ENCODE assay signal across 16 mouse cellular contexts in the genomic region with DNA sequence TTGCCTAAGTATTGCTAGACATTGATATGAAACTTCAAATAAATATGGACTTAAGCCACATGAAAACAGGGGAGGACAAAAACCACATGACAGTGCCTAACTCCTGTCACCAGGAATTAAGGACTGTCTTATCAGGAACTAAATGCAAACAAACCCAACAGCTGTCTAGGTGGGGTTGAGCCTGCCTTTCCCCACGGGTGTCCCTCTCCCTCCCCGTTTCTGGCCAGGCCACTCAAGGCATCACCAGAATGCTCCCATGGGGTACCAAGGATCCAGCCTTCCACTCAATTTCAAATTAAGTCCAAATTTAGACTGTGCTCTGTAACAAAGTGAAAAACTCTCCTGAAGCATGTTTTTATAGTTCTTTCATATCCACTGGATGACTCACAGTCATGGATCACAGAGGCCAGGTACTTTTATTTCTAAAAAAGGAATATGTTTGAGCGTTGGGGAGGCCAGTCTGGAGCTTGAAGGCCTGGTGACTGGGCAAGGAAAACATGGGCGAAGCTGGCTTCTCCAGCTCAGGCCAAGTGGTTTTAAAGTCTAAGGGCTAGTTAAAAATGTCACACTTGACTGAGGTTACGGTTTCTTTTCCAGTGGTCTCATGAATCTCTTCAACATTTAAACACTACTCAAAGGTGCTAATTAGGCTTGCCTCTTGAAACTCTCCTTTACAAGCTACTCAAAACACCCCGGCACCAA. TPM values are rescaled to one million over a fixed set of nuclear protein-coding genes. Genes with fewer than 3 reads are reported as not detected.
DNase-seq lines count a peak whose midpoint lies in the region; ATAC-seq and TF ChIP-seq lines count a peak whose summit lies in the region.
"Had no signal": no experiment of that assay in that cellular context is flagged by ENCODE, and none has a peak within 500 bp of the region (broad histone marks: within the 10 kb centered on the region; RNA-seq: fewer than 3 reads in every experiment).

No protein-coding gene starts in this region.

- WGBS in kidney, adult 2 months: 37% methylated on average over 6 of the region's 6 CpGs
- 48% methylated on average over 6 of the region's 6 CpGs for WGBS in lung, embryonic 14.5 days
- WGBS in intestine, postnatal 0 days: 54% methylated on average over 6 of the region's 6 CpGs
- 49% methylated on average over 6 of the region's 6 CpGs for WGBS in stomach, embryonic 16.5 days

- DNase-seq in kidney, adult 2 months: peak; percentile 48
- DNase-seq in kidney, postnatal 4 days: no peak
- DNase-seq in lung, embryonic 14.5 days: no peak
- DNase-seq in lung, postnatal 14 days: no peak
- DNase-seq in left cerebral cortex, adult 8-10 months (ENCODE audit: low spot score in 2 of 2): no peak
- no peak for DNase-seq in retina, embryonic 14.5 days (ENCODE audit: low spot score)
- DNase-seq: cerebellum, adult 2 months; layer of hippocampus, postnatal 36 days; thymus, postnatal 4 days had no signal

- no peak for TF ChIP-seq CTCF in kidney, adult 2 months (conservative IDR thresholded peaks at IDR 0.05; ENCODE audit: insufficient read depth, insufficient read length, low read depth, low read length)
- TF ChIP-seq CTCF in lung, embryonic 14.5 days (IDR thresholded peaks at IDR 0.05; ENCODE audit: low read depth): no peak
- no peak for TF ChIP-seq CTCF in intestine, postnatal 0 days (IDR thresholded peaks at IDR 0.05; ENCODE audit: low read depth)

- no peak for TF ChIP-seq POLR2A in kidney, adult 2 months (IDR thresholded peaks at IDR 0.05; ENCODE audit: low read depth, low read length)

- peaks cover 35% of the 10 kb centered on the region for H3K4me1 ChIP-seq in kidney, adult 2 months (ENCODE audit: control insufficient read depth, insufficient read depth, low read length)
- peaks cover 14% of the 10 kb centered on the region for H3K4me1 ChIP-seq in lung, embryonic 14.5 days (ENCODE audit: insufficient read depth)
- H3K4me1 ChIP-seq in intestine, postnatal 0 days (replicated peaks; ENCODE audit: control insufficient read depth, insufficient read depth, low read length): peaks cover 8% of the 10 kb centered on the region; the same call in 1 of the 2 replicates
- peaks cover 37% of the 10 kb centered on the region for H3K4me1 ChIP-seq in stomach, embryonic 16.5 days (ENCODE audit: control insufficient read depth, insufficient read depth, low read length)

- no peaks in the 10 kb centered on the region for H3K27me3 ChIP-seq in kidney, adult 2 months (replicated peaks; ENCODE audit: control insufficient read depth, insufficient read depth, low read length)
- no peaks in the 10 kb centered on the region for H3K27me3 ChIP-seq in lung, embryonic 14.5 days (ENCODE audit: insufficient read depth, low read length)
- H3K27me3 ChIP-seq in intestine, postnatal 0 days (replicated peaks; ENCODE audit: control insufficient read depth, insufficient read depth, low read length): no peaks in the 10 kb centered on the region
- no peaks in the 10 kb centered on the region for H3K27me3 ChIP-seq in stomach, embryonic 16.5 days (ENCODE audit: control insufficient read depth, insufficient read depth, low read length)
- H3K27me3 ChIP-seq: CH12.LX; midbrain, embryonic 15.5 days; neural tube, embryonic 12.5 days had no signal

- H3K9ac ChIP-seq in lung, embryonic 14.5 days: no peak overlapping the region
- no peak overlapping the region for H3K9ac ChIP-seq in intestine, postnatal 0 days (ENCODE audit: low read depth, low read length)
- H3K9ac ChIP-seq in stomach, embryonic 16.5 days (ENCODE audit: low read length): no peak overlapping the region
- H3K9ac ChIP-seq: forebrain, embryonic 12.5 days; midbrain, embryonic 15.5 days; neural tube, embryonic 12.5 days had no signal

- no peaks in the 10 kb centered on the region for H3K9me3 ChIP-seq in lung, embryonic 14.5 days (ENCODE audit: low read depth, low read length)
- H3K9me3 ChIP-seq in intestine, postnatal 0 days (ENCODE audit: control insufficient read depth): no peaks in the 10 kb centered on the region
- H3K9me3 ChIP-seq in stomach, embryonic 16.5 days (replicated peaks; ENCODE audit: control insufficient read depth, low read length): no peaks in the 10 kb centered on the region
- H3K9me3 ChIP-seq: forebrain, embryonic 12.5 days; midbrain, embryonic 15.5 days; neural tube, embryonic 12.5 days had no signal

- H3K36me3 ChIP-seq in kidney, adult 2 months (ENCODE audit: control insufficient read depth, insufficient read depth, low read length): no peaks in the 10 kb centered on the region
- peaks cover 6% of the 10 kb centered on the region; the same call in 1 of the 2 replicates for H3K36me3 ChIP-seq in lung, embryonic 14.5 days (ENCODE audit: insufficient read depth)
- H3K36me3 ChIP-seq in intestine, postnatal 0 days (ENCODE audit: control insufficient read depth, insufficient read depth): no peaks in the 10 kb centered on the region
- H3K36me3 ChIP-seq in stomach, embryonic 16.5 days (ENCODE audit: control insufficient read depth, insufficient read depth, low read length): no peaks in the 10 kb centered on the region
- H3K36me3 ChIP-seq: midbrain, embryonic 15.5 days; neural tube, embryonic 12.5 days had no signal

- no peak for ATAC-seq in lung, embryonic 14.5 days (ENCODE audit: insufficient read depth)
- ATAC-seq in intestine, postnatal 0 days: no peak
- ATAC-seq in stomach, embryonic 16.5 days (ENCODE audit: insufficient read depth, low FRiP score): no peak; the same call in 1 of the 2 replicates
- ATAC-seq: midbrain, embryonic 15.5 days had no signal

- H3K4me2 ChIP-seq in lung, embryonic 14.5 days: no peak overlapping the region
- H3K4me2 ChIP-seq in intestine, postnatal 0 days (replicated peaks; ENCODE audit: low read depth): no peak overlapping the region
- H3K4me2 ChIP-seq in stomach, embryonic 16.5 days (ENCODE audit: low read depth, low read length): no peak overlapping the region
- H3K4me2 ChIP-seq: forebrain, embryonic 12.5 days; midbrain, embryonic 15.5 days; neural tube, embryonic 12.5 days had no signal

- no peak overlapping the region for H3K4me3 ChIP-seq in kidney, adult 2 months (ENCODE audit: insufficient read depth, low read depth, low read length)
- no peak overlapping the region for H3K4me3 ChIP-seq in lung, embryonic 14.5 days (ENCODE audit: low read depth, low read length)
- no peak overlapping the region for H3K4me3 ChIP-seq in intestine, postnatal 0 days (ENCODE audit: low read depth, low read length)
- H3K4me3 ChIP-seq in stomach, embryonic 16.5 days (replicated peaks; ENCODE audit: low read length): no peak overlapping the region
- H3K4me3 ChIP-seq: forebrain, embryonic 12.5 days; midbrain, embryonic 15.5 days; neural tube, embryonic 12.5 days had no signal

- H3K27ac ChIP-seq in kidney, adult 2 months (ENCODE audit: insufficient read depth, low read depth, low read length): peak overlapping the region; percentile 13; the same call in 1 of the 2 replicates
- 0 out of 2 replicates have a peak overlapping the region, but pooled peaks have one; percentile 26 for H3K27ac ChIP-seq in lung, embryonic 14.5 days (ENCODE audit: low read depth)
- H3K27ac ChIP-seq in intestine, postnatal 0 days (ENCODE audit: low read depth, low read length): peak overlapping the region; percentile 42
- H3K27ac ChIP-seq in stomach, embryonic 16.5 days (ENCODE audit: low read length): peak overlapping the region; percentile 72
- H3K27ac ChIP-seq: forebrain, embryonic 12.5 days; macrophage; midbrain, embryonic 15.5 days; neural tube, embryonic 12.5 days had no signal

RNA-seq across cellular contexts. Expression of a gene that starts 33.6 kb away (rescaled TPM):
- polyA plus RNA-seq in kidney, adult 2 months (2012; rRNA removed): 37.2 and 44.5 TPM in 2 replicates
- 28.9 and 32.0 TPM in 2 replicates for polyA plus RNA-seq in lung, embryonic 14.5 days (2014; fragmentation: Nextera tagmentation; extraction: Ambion mirVana)
- 10.0 and 11.8 TPM in 2 replicates for polyA plus RNA-seq in intestine, postnatal 0 days (2015; fragmentation: Nextera tagmentation; extraction: Ambion mirVana)
- 22.0 and 22.9 TPM in 2 replicates for polyA plus RNA-seq in stomach, embryonic 16.5 days (2015; fragmentation: Nextera tagmentation; extraction: Ambion mirVana)
- 100 to 1,000 TPM; 199 to 218 (median 207) TPM for total RNA-seq in left cerebral cortex, adult 8-10 months (2022)

Comparison
In these comparisons a context has a peak if more than half of its experiments do, and no peak if none do; other contexts are left out.
1. H3K27ac ChIP-seq: peak in every context shown above with its lines; median percentile 72 in stomach, embryonic 16.5 days; 42 in intestine, postnatal 0 days; 26 in lung, embryonic 14.5 days; 13 in kidney, adult 2 months.